Mouse (Mus musculus): ENCODE measurements around the gene Nfkbil1. TPM values are rescaled to one million over a fixed set of nuclear protein-coding genes. Genes with fewer than 3 reads are reported as not detected.

Nfkbil1 gene
- total and polyA plus RNA-seq, 2 experiments = 7.6 to 8.6 TPM

DNA sequence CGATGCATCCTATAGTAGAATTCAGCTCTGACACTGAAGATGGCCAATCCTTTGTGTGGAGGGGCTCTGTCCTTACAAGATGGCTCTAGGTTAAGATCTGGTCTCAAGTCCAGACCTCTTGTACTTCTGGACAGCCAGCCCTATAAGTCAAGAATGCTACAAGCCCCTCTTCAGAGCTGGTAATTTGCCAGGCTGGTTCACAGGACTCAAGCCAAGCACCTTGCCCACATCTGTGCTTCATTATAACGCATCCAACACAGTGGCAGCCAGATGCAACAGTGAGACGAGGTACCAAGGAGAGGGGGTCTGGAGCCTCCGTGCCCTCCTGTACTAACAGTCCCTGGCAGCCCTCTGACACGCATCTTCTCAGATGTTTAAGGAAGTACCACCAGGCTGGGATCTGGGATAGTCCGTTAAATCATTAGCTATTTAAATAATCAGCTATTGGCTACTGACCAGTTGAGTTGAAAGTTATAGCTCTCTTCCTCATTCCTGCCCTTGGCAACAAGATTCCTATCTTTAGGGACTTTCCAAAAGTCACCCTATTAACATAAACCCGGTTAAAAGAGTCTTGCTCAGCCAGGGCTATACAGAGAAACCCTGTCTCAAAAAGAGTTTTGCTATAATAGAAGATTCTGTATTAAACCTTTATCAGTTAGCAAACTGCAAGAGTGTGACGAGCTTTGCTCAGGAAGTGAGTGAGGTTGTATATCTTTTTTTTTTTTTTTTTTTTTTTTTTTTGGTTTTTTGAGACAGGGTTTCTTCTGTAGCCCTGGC, 61.2 kb downstream of the Nfkbil1 start:
- DNase-seq (ENCODE audit: extremely low read depth, low read depth, low spot score) = no peak
- Histone ChIP-seq H3K9ac (ENCODE audit: low read depth, low read length) (no peak overlapping the region), H3K4me3 (ENCODE audit: insufficient read depth, low read depth, low read length) (no peak overlapping the region), H3K4me1 (ENCODE audit: control insufficient read depth, insufficient read depth, low read length) (no peaks in the 10 kb centered on the region), H3K27me3 (ENCODE audit: control insufficient read depth, insufficient read depth, low read length) (no peaks in the 10 kb centered on the region), H3K36me3 (ENCODE audit: control insufficient read depth, insufficient read depth, low read length) (no peaks in the 10 kb centered on the region), H3K27ac (replicated peaks; ENCODE audit: insufficient read depth, low read depth, low read length) (peak overlapping the region; percentile 31; the same call in 1 of the 2 replicates), H3K79me2 (ENCODE audit: control insufficient read depth, insufficient read depth, low read length) (no peaks in the 10 kb centered on the region)
- WGBS = 67% methylated on average over 8 of the region's 8 CpGs
- no peak for TF ChIP-seq POLR2A (IDR thresholded peaks at IDR 0.05; ENCODE audit: extremely low read depth, insufficient read depth, low read length)
- TF ChIP-seq CTCF (IDR thresholded peaks at IDR 0.05; ENCODE audit: low read depth, low read length) = no peak

DNA sequence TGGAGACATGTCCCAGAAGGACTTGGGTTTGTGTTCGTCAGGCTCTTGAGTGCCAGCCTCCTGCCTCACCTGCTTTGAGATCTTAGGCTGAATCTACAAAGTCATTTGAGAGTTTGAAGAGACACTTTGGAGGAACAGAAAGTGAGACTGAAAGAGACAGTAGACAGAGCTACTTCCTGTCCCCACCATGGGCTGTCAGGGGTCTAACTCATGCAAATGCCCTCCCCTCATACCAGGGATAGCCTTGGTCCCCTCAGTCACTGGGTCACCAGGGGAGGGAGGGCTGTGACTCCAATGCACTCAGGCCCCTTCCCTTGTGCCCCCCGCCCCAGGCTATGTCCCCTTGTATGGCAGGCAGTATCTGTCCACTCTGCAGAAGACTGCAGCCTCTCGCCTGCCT, 62.3 kb downstream of the Nfkbil1 start:
- Histone ChIP-seq H3K79me2 (ENCODE audit: control insufficient read depth, insufficient read depth, low read length) (no peaks in the 10 kb centered on the region), H3K4me1 (ENCODE audit: control insufficient read depth, insufficient read depth, low read length) (no peaks in the 10 kb centered on the region), H3K4me3 (ENCODE audit: insufficient read depth, low read depth, low read length) (no peak overlapping the region), H3K9ac (ENCODE audit: low read depth, low read length) (no peak overlapping the region), H3K27ac (replicated peaks; ENCODE audit: insufficient read depth, low read depth, low read length) (peak overlapping the region; percentile 55), H3K36me3 (ENCODE audit: control insufficient read depth, insufficient read depth, low read length) (no peaks in the 10 kb centered on the region), H3K27me3 (ENCODE audit: control insufficient read depth, insufficient read depth, low read length) (no peaks in the 10 kb centered on the region)
- no peak for DNase-seq (ENCODE audit: extremely low read depth, low read depth, low spot score)
- WGBS = 82% methylated on average over 3 of the region's 3 CpGs
- TF ChIP-seq POLR2A (IDR thresholded peaks at IDR 0.05; ENCODE audit: extremely low read depth, insufficient read depth, low read length) = no peak
- no peak for TF ChIP-seq CTCF (IDR thresholded peaks at IDR 0.05; ENCODE audit: low read depth, low read length)

- peak overlapping the region; percentile 64 for H3K27ac ChIP-seq (replicated peaks; ENCODE audit: insufficient read depth, low read depth, low read length)
- WGBS = 78% methylated on average over 11 of the region's 11 CpGs
- H3K36me3 ChIP-seq (ENCODE audit: control insufficient read depth, insufficient read depth, low read length) = no peaks in the 10 kb centered on the region
- TF ChIP-seq POLR2A (IDR thresholded peaks at IDR 0.05; ENCODE audit: extremely low read depth, insufficient read depth, low read length) (no peak), CTCF (IDR thresholded peaks at IDR 0.05; ENCODE audit: low read depth, low read length) (no peak)
- peak overlapping the region; percentile 61 for H3K4me3 ChIP-seq (ENCODE audit: insufficient read depth, low read depth, low read length)
- H3K9ac ChIP-seq (ENCODE audit: low read depth, low read length) = peak overlapping the region; percentile 70
- no peaks in the 10 kb centered on the region for H3K79me2 ChIP-seq (ENCODE audit: control insufficient read depth, insufficient read depth, low read length)
- DNase-seq (ENCODE audit: extremely low read depth, low read depth, low spot score) = no peak
- H3K4me1 ChIP-seq (ENCODE audit: control insufficient read depth, insufficient read depth, low read length) = no peaks in the 10 kb centered on the region
- no peaks in the 10 kb centered on the region for H3K27me3 ChIP-seq (ENCODE audit: control insufficient read depth, insufficient read depth, low read length)
These were observed 63.0 kb downstream of the Nfkbil1 start for GRCm38 (mm10) chr17:35172445-35173234.

Other genes starting within 250 kb of the Nfkbil1 start
Only the 30 nearest of the 35 such genes appear.
- gene Msh5, start 189.0 kb downstream of the Nfkbil1 start, total RNA-seq (2014; rRNA removed) = 1.0 and 2.0 TPM in 2 replicates
- gene Msh5, start 189.0 kb downstream of the Nfkbil1 start, polyA plus RNA-seq (2012; rRNA removed) = 1.1 and 3.9 TPM in 2 replicates
- 15.9 and 20.3 TPM in 2 replicates for gene Clic1, start 185.8 kb downstream of the Nfkbil1 start, total RNA-seq (2014; rRNA removed)
- gene Clic1, start 185.8 kb downstream of the Nfkbil1 start, polyA plus RNA-seq (2012; rRNA removed) = 12.2 and 16.8 TPM in 2 replicates
- 3.0 and 3.6 TPM in 2 replicates for gene Ddah2, start 176.8 kb downstream of the Nfkbil1 start, total RNA-seq (2014; rRNA removed)
- 3.8 and 3.9 TPM in 2 replicates for gene Ddah2, start 176.8 kb downstream of the Nfkbil1 start, polyA plus RNA-seq (2012; rRNA removed)
- gene Ly6g6c, start 170.4 kb downstream of the Nfkbil1 start, total RNA-seq (2014; rRNA removed) = not detected in 2 replicates
- gene Ly6g6c, start 170.4 kb downstream of the Nfkbil1 start, polyA plus RNA-seq (2012; rRNA removed) = not detected in 2 replicates
- gene Mpig6b, start 169.6 kb downstream of the Nfkbil1 start, total RNA-seq (2014; rRNA removed) = 0.18 TPM in 1 of 2 replicates, not detected in the other
- gene Mpig6b, start 169.6 kb downstream of the Nfkbil1 start, polyA plus RNA-seq (2012; rRNA removed) = 0.06 TPM in 1 of 2 replicates, not detected in the other
- gene Ly6g6e, start 158.9 kb downstream of the Nfkbil1 start, total RNA-seq (2014; rRNA removed) = 0.37 TPM in 1 of 2 replicates, not detected in the other
- gene Ly6g6e, start 158.9 kb downstream of the Nfkbil1 start, polyA plus RNA-seq (2012; rRNA removed) = 0.33 and 0.35 TPM in 2 replicates
- 0.47 TPM in 1 of 2 replicates, not detected in the other for gene Ly6g6d, start 157.7 kb downstream of the Nfkbil1 start, total RNA-seq (2014; rRNA removed)
- gene Ly6g6d, start 157.7 kb downstream of the Nfkbil1 start, polyA plus RNA-seq (2012; rRNA removed) = 0.24 and 0.67 TPM in 2 replicates
- not detected in 2 replicates for gene Ly6g6f, start 150.2 kb downstream of the Nfkbil1 start, total RNA-seq (2014; rRNA removed)
- gene Ly6g6f, start 150.2 kb downstream of the Nfkbil1 start, polyA plus RNA-seq (2012; rRNA removed) = 0.07 TPM in 2 replicates
- 62.2 and 63.3 TPM in 2 replicates for gene Abhd16a, start 146.5 kb downstream of the Nfkbil1 start, total RNA-seq (2014; rRNA removed)
- gene Abhd16a, start 146.5 kb downstream of the Nfkbil1 start, polyA plus RNA-seq (2012; rRNA removed) = 78.4 and 83.0 TPM in 2 replicates
- gene Ly6g5c, start 127.5 kb downstream of the Nfkbil1 start, total RNA-seq (2014; rRNA removed) = not detected in 2 replicates
- gene Ly6g5c, start 127.5 kb downstream of the Nfkbil1 start, polyA plus RNA-seq (2012; rRNA removed) = not detected in 2 replicates
- gene Ly6g5b, start 120.4 kb downstream of the Nfkbil1 start, total RNA-seq (2014; rRNA removed) = 0.40 and 0.46 TPM in 2 replicates
- gene Ly6g5b, start 120.4 kb downstream of the Nfkbil1 start, polyA plus RNA-seq (2012; rRNA removed) = 0.26 and 0.62 TPM in 2 replicates
- gene Gpank1, start 114.3 kb downstream of the Nfkbil1 start, total RNA-seq (2014; rRNA removed) = 9.6 and 9.8 TPM in 2 replicates
- gene Gpank1, start 114.3 kb downstream of the Nfkbil1 start, polyA plus RNA-seq (2012; rRNA removed) = 10.5 and 11.4 TPM in 2 replicates
- 60.9 and 111 TPM in 2 replicates for gene Csnk2b, start 113.7 kb downstream of the Nfkbil1 start, total RNA-seq (2014; rRNA removed)
- 215 and 228 TPM in 2 replicates for gene Csnk2b, start 113.7 kb downstream of the Nfkbil1 start, polyA plus RNA-seq (2012; rRNA removed)
- 9.8 and 11.4 TPM in 2 replicates for gene D17H6S53E, start 109.4 kb downstream of the Nfkbil1 start, total RNA-seq (2014; rRNA removed)
- 12.4 and 18.3 TPM in 2 replicates for gene D17H6S53E, start 109.4 kb downstream of the Nfkbil1 start, polyA plus RNA-seq (2012; rRNA removed)
- 432 and 465 TPM in 2 replicates for gene Apom, start 103.7 kb downstream of the Nfkbil1 start, total RNA-seq (2014; rRNA removed)
- gene Apom, start 103.7 kb downstream of the Nfkbil1 start, polyA plus RNA-seq (2012; rRNA removed) = 510 and 575 TPM in 2 replicates
- 28.1 and 40.9 TPM in 2 replicates for gene Bag6, start 100.6 kb downstream of the Nfkbil1 start, total RNA-seq (2014; rRNA removed)
- 88.4 and 119 TPM in 2 replicates for gene Bag6, start 100.6 kb downstream of the Nfkbil1 start, polyA plus RNA-seq (2012; rRNA removed)
- 12.4 and 23.2 TPM in 2 replicates for gene Prrc2a, start 70.9 kb downstream of the Nfkbil1 start, total RNA-seq (2014; rRNA removed)
- gene Prrc2a, start 70.9 kb downstream of the Nfkbil1 start, polyA plus RNA-seq (2012; rRNA removed) = 103 and 144 TPM in 2 replicates
- 8.6 and 13.3 TPM in 2 replicates for gene Aif1, start 59.7 kb downstream of the Nfkbil1 start, total RNA-seq (2014; rRNA removed)
- gene Aif1, start 59.7 kb downstream of the Nfkbil1 start, polyA plus RNA-seq (2012; rRNA removed) = 1.6 and 2.5 TPM in 2 replicates
- 10.2 and 13.0 TPM in 2 replicates for gene Lst1, start 47.4 kb downstream of the Nfkbil1 start, total RNA-seq (2014; rRNA removed)
- 5.9 and 11.8 TPM in 2 replicates for gene Lst1, start 47.4 kb downstream of the Nfkbil1 start, polyA plus RNA-seq (2012; rRNA removed)
- gene Ltb, start 41.4 kb downstream of the Nfkbil1 start, total RNA-seq (2014; rRNA removed) = 1.8 and 3.0 TPM in 2 replicates
- gene Ltb, start 41.4 kb downstream of the Nfkbil1 start, polyA plus RNA-seq (2012; rRNA removed) = 2.6 and 4.7 TPM in 2 replicates
- 0.13 TPM in 1 of 2 replicates, not detected in the other for gene Tnf, start 33.8 kb downstream of the Nfkbil1 start, total RNA-seq (2014; rRNA removed)
- 0.15 and 0.29 TPM in 2 replicates for gene Tnf, start 33.8 kb downstream of the Nfkbil1 start, polyA plus RNA-seq (2012; rRNA removed)
- gene Lta, start 30.4 kb downstream of the Nfkbil1 start, total RNA-seq (2014; rRNA removed) = 0.27 TPM in 1 of 2 replicates, not detected in the other
- 0.06 TPM in 1 of 2 replicates, not detected in the other for gene Lta, start 30.4 kb downstream of the Nfkbil1 start, polyA plus RNA-seq (2012; rRNA removed)
- gene Gm16181, start 15.0 kb downstream of the Nfkbil1 start, total RNA-seq (2014; rRNA removed) = 0.37 TPM in 1 of 2 replicates, not detected in the other
- not detected in 2 replicates for gene Gm16181, start 15.0 kb downstream of the Nfkbil1 start, polyA plus RNA-seq (2012; rRNA removed)
- gene Atp6v1g2, start 2.1 kb downstream of the Nfkbil1 start, total RNA-seq (2014; rRNA removed) = 0.28 and 0.34 TPM in 2 replicates
- gene Atp6v1g2, start 2.1 kb downstream of the Nfkbil1 start, polyA plus RNA-seq (2012; rRNA removed) = 1.6 and 2.7 TPM in 2 replicates
- gene Ddx39b, start 6.0 kb upstream of the Nfkbil1 start, total RNA-seq (2014; rRNA removed) = 37.0 and 43.6 TPM in 2 replicates
- gene Ddx39b, start 6.0 kb upstream of the Nfkbil1 start, polyA plus RNA-seq (2012; rRNA removed) = 64.9 and 103 TPM in 2 replicates
- gene H2-D1, start 26.9 kb upstream of the Nfkbil1 start, total RNA-seq (2014; rRNA removed) = 444 and 506 TPM in 2 replicates
- 487 and 676 TPM in 2 replicates for gene H2-D1, start 26.9 kb upstream of the Nfkbil1 start, polyA plus RNA-seq (2012; rRNA removed)
- 9.1 and 11.1 TPM in 2 replicates for gene H2-Q1, start 84.6 kb upstream of the Nfkbil1 start, total RNA-seq (2014; rRNA removed)
- 4.4 and 5.5 TPM in 2 replicates for gene H2-Q1, start 84.6 kb upstream of the Nfkbil1 start, polyA plus RNA-seq (2012; rRNA removed)
- gene H2-Q2, start 106.5 kb upstream of the Nfkbil1 start, total RNA-seq (2014; rRNA removed) = 0.81 and 1.2 TPM in 2 replicates
- 0.37 and 0.75 TPM in 2 replicates for gene H2-Q2, start 106.5 kb upstream of the Nfkbil1 start, polyA plus RNA-seq (2012; rRNA removed)
- 31.5 and 32.7 TPM in 2 replicates for gene H2-Q4, start 143.8 kb upstream of the Nfkbil1 start, total RNA-seq (2014; rRNA removed)
- 36.2 and 61.8 TPM in 2 replicates for gene H2-Q4, start 143.8 kb upstream of the Nfkbil1 start, polyA plus RNA-seq (2012; rRNA removed)
- 11.4 and 13.2 TPM in 2 replicates for gene H2-Q6, start 189.1 kb upstream of the Nfkbil1 start, total RNA-seq (2014; rRNA removed)
- 18.2 and 40.0 TPM in 2 replicates for gene H2-Q6, start 189.1 kb upstream of the Nfkbil1 start, polyA plus RNA-seq (2012; rRNA removed)

All from liver, adult 2 months (tissue).